Mouse (Mus musculus): ENCODE measurements at regions not wholly inside any gene's neighbourhood (a gene's known extent, or its start where the extent isn't known, plus 50 kb on each side); places are given as distances from the start of the nearest gene placed in this dataset.

- TF ChIP-seq TAL1 (IDR thresholded peaks at IDR 0.05; ENCODE audit: low read length) (no peak), GATA1 (IDR thresholded peaks at IDR 0.05; ENCODE audit: low read length) (no peak)
Measured at GRCm38 (mm10) chr1:193421820-193422219, 51.7 kb upstream of the Camk1g start.
